Mouse (Mus musculus) G1E (cell line): ENCODE measurements around the gene Phf19. TPM values are rescaled to one million over a fixed set of nuclear protein-coding genes. Genes with fewer than 3 reads are reported as not detected.

ENCODE experiments used
- ATAC-seq: 2 replicates; pipeline ENCODE4 v1.8.0; 2016; ENCODE audit warnings: mild to moderate bottlenecking; ENCODE audit not compliant: insufficient number of reproducible peaks, poor library complexity, low FRiP score, severe bottlenecking; ENCODE audit errors: extremely low read depth
- DNase-seq: peaks from one replicate; pipeline ENCODE4 v3.0.0; 2012; ENCODE audit warnings: low spot score
- H3K27me3 ChIP-seq: 2 replicates; pipeline ENCODE4 v1.6.1; 2012; ENCODE audit warnings: mild to moderate bottlenecking, low read length, inconsistent platforms; ENCODE audit not compliant: insufficient read depth
- H3K36me3 ChIP-seq: replicated peaks from 2 replicates; pipeline ENCODE3; 2012; ENCODE audit warnings: mild to moderate bottlenecking, inconsistent platforms
- H3K4me1 ChIP-seq: 2 replicates; pipeline ENCODE4 v1.6.1; 2012; ENCODE audit warnings: low read depth, low read length, inconsistent platforms, mixed read lengths; ENCODE audit not compliant: insufficient read depth
- H3K4me3 ChIP-seq: 2 replicates; pipeline ENCODE4 v1.5.1; 2012; ENCODE audit warnings: low read depth, mild to moderate bottlenecking, inconsistent platforms, low read length, moderate library complexity, mixed read lengths
- H3K9me3 ChIP-seq: replicated peaks from 2 replicates; pipeline ENCODE4 v1.6.1; 2012; ENCODE audit warnings: inconsistent platforms
- CTCF ChIP-seq: IDR thresholded peaks from 2 replicates; pipeline ENCODE4 v1.5.1; 2012; ENCODE audit warnings: low read depth, low read length, inconsistent platforms, mixed read lengths
- GATA1 ChIP-seq: IDR thresholded peaks from 2 replicates; pipeline ENCODE4 v1.6.1; 2012; ENCODE audit warnings: borderline replicate concordance, low read length, inconsistent platforms, mixed read lengths
- GATA2 ChIP-seq: IDR thresholded peaks from 2 replicates; pipeline ENCODE4 v1.6.1; 2012; ENCODE audit warnings: low read depth, low read length, inconsistent platforms, borderline replicate concordance
- POLR2AphosphoS5 ChIP-seq: IDR thresholded peaks from 2 replicates; pipeline ENCODE4 v1.6.1; 2012; ENCODE audit warnings: low read depth, low read length, inconsistent platforms; ENCODE audit not compliant: insufficient replicate concordance
- TAL1 ChIP-seq: conservative IDR thresholded peaks from 2 replicates; pipeline ENCODE4 v1.6.1; 2012; ENCODE audit warnings: low read depth, low read length, inconsistent platforms, mixed read lengths
- polyA plus RNA-seq: library from polyadenylated mRNA; stranded (reverse); fragments of >175 nt; gene quantifications from 2 replicates; pipeline ENCODE4 v1.2.3, GENCODE M21; 2012
- total RNA-seq, 2 experiments: library from RNA; stranded (forward) in 1 of 2; stranded (reverse) in 1 of 2; fragments of 200-1000 nt in 1 of 2; fragments of >200 nt in 1 of 2; fragmentation: Nextera tagmentation in 1 of 2; gene quantifications; 2 replicates each; pipeline ENCODE4 v1.2.3; 2014 to 2017

Phf19 gene
- not detected in 2 replicates for total RNA-seq (2014; fragmentation: Nextera tagmentation)
- 0.52 and 0.66 TPM in 2 replicates for total RNA-seq (2017)
- 0.01 and 0.02 TPM in 2 replicates for polyA plus RNA-seq

- H3K4me3 ChIP-seq: no peak within 1 kb of the TSS
- H3K36me3 ChIP-seq: no peaks in the 10 kb centered on the region
- H3K4me1 ChIP-seq: no peaks in the 10 kb centered on the region
- DNase-seq (no peak), ATAC-seq (no peak)
- TF ChIP-seq POLR2AphosphoS5: no peak
- no peak for TF ChIP-seq TAL1
- TF ChIP-seq GATA1: no peak
- TF ChIP-seq CTCF: no peak
- no peak for TF ChIP-seq GATA2
- H3K9me3 ChIP-seq: no peaks in the 10 kb centered on the region
- H3K27me3 ChIP-seq: peaks cover 50% of the 10 kb centered on the region
These were observed at the start of gene Phf19 for GRCm38 (mm10) chr2:34913218-34914068. Phf19 (minus strand) TSS chr2:34914026.

GRCm38 (mm10) chr2:34963371-34963956 lies 49.6 kb upstream of the Phf19 start:
- no peak for DNase-seq
- Histone ChIP-seq H3K9me3 (no peaks in the 10 kb centered on the region), H3K4me3 (no peak overlapping the region), H3K36me3 (no peaks in the 10 kb centered on the region), H3K4me1 (peaks cover 19% of the 10 kb centered on the region), H3K27me3 (peaks cover 17% of the 10 kb centered on the region)
- ATAC-seq: no peak
- no peak for TF ChIP-seq TAL1
- TF ChIP-seq CTCF: no peak
- no peak for TF ChIP-seq POLR2AphosphoS5
- TF ChIP-seq GATA1: no peak
- no peak for TF ChIP-seq GATA2

GRCm38 (mm10) chr2:34962893-34963292 lies 49.1 kb upstream of the Phf19 start:
- DNase-seq (no peak), ATAC-seq (no peak)
- H3K27me3 ChIP-seq: peaks cover 21% of the 10 kb centered on the region
- H3K36me3 ChIP-seq: no peaks in the 10 kb centered on the region
- H3K9me3 ChIP-seq: no peaks in the 10 kb centered on the region
- no peak overlapping the region for H3K4me3 ChIP-seq
- H3K4me1 ChIP-seq: peaks cover 19% of the 10 kb centered on the region
- TF ChIP-seq POLR2AphosphoS5 (no peak), GATA1 (no peak), GATA2 (no peak), CTCF (no peak), TAL1 (no peak)

- no peak for ATAC-seq
- Histone ChIP-seq H3K9me3 (no peaks in the 10 kb centered on the region), H3K27me3 (peaks cover 26% of the 10 kb centered on the region), H3K36me3 (no peaks in the 10 kb centered on the region), H3K4me3 (no peak overlapping the region), H3K4me1 (peaks cover 19% of the 10 kb centered on the region)
- TF ChIP-seq CTCF: no peak
- TF ChIP-seq POLR2AphosphoS5: no peak
- TF ChIP-seq GATA2: no peak
- no peak for TF ChIP-seq TAL1
- TF ChIP-seq GATA1: no peak
- DNase-seq: no peak
These were observed 48.4 kb upstream of the Phf19 start for GRCm38 (mm10) chr2:34962211-34962610.

GRCm38 (mm10) chr2:34961481-34962036 lies 47.7 kb upstream of the Phf19 start, which contains the start of gene Traf1:
Traf1 (minus strand) TSS chr2:34961772.
- Histone ChIP-seq H3K36me3 (no peaks in the 10 kb centered on the region), H3K9me3 (no peaks in the 10 kb centered on the region), H3K4me3 (no peak within 1 kb of the TSS), H3K27me3 (peaks cover 33% of the 10 kb centered on the region), H3K4me1 (peaks cover 19% of the 10 kb centered on the region)
- no peak for DNase-seq
- TF ChIP-seq POLR2AphosphoS5: no peak
- no peak for TF ChIP-seq CTCF
- TF ChIP-seq GATA1: no peak
- no peak for TF ChIP-seq TAL1
- no peak for TF ChIP-seq GATA2
- ATAC-seq: no peak

- H3K9me3 ChIP-seq: no peaks in the 10 kb centered on the region
- DNase-seq (no peak), ATAC-seq (no peak)
- peaks cover 17% of the 10 kb centered on the region for H3K4me1 ChIP-seq
- H3K4me3 ChIP-seq: no peak overlapping the region
- H3K27me3 ChIP-seq: peaks cover 36% of the 10 kb centered on the region
- TF ChIP-seq POLR2AphosphoS5: no peak
- TF ChIP-seq CTCF: no peak
- no peak for TF ChIP-seq GATA1
- no peak for TF ChIP-seq TAL1
- TF ChIP-seq GATA2: no peak
- no peaks in the 10 kb centered on the region for H3K36me3 ChIP-seq
These were observed 47.1 kb upstream of the Phf19 start for GRCm38 (mm10) chr2:34960966-34961365.
